ENCODE assay signal across 18 mouse cellular contexts in the genomic region with DNA sequence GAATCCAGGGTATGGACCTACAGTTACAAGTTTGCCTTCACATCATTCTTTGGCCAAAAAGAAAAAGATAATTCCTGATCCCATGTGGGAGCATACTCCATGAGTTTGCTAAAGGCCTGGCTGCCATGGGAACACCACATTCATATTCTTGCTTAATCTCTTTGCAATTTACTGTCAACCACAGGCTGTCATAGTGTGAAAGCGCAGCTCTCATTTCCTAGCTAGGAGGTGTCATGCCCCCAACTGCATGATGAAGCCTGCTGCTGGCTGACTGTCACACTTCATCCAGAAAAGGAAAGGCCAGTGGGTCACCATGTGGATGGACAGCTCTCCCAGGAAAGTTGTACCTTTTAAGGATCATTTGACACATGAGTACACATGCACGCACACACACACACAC. TPM values are rescaled to one million over a fixed set of nuclear protein-coding genes. Genes with fewer than 3 reads are reported as not detected.
DNase-seq lines count a peak whose midpoint lies in the region; ATAC-seq and TF ChIP-seq lines count a peak whose summit lies in the region.
"Had no signal": no experiment of that assay in that cellular context is flagged by ENCODE, and none has a peak within 500 bp of the region (broad histone marks: within the 10 kb centered on the region; RNA-seq: fewer than 3 reads in every experiment).

No protein-coding gene starts in this region.

- WGBS in heart, embryonic 16.5 days = 64% methylated on average over 2 of the region's 2 CpGs
- 85% methylated on average over 2 of the region's 2 CpGs for WGBS in midbrain, embryonic 11.5 days
- WGBS in midbrain, embryonic 14.5 days = 84% methylated on average over 2 of the region's 2 CpGs
- WGBS in hindbrain, embryonic 12.5 days = 71% methylated on average over 2 of the region's 2 CpGs

- H3K9me3 ChIP-seq in heart, embryonic 16.5 days (replicated peaks; ENCODE audit: control insufficient read depth, low read length) = no peaks in the 10 kb centered on the region
- no peaks in the 10 kb centered on the region for H3K9me3 ChIP-seq in midbrain, embryonic 11.5 days (ENCODE audit: control insufficient read depth, low read length)
- no peaks in the 10 kb centered on the region for H3K9me3 ChIP-seq in midbrain, embryonic 14.5 days (ENCODE audit: control insufficient read depth, low read length)
- H3K9me3 ChIP-seq in hindbrain, embryonic 12.5 days (replicated peaks) = no peaks in the 10 kb centered on the region
- H3K9me3 ChIP-seq: embryonic facial prominence, embryonic 12.5 days; neural tube, embryonic 12.5 days had no signal

- peak overlapping the region; percentile 56; the same call in 1 of the 2 replicates for H3K27ac ChIP-seq in gastrocnemius, adult 2 months
- H3K27ac ChIP-seq in heart, embryonic 16.5 days (ENCODE audit: low read length) = peak overlapping the region; percentile 86
- no peak overlapping the region for H3K27ac ChIP-seq in midbrain, embryonic 11.5 days (ENCODE audit: low read depth, low read length)
- no peak overlapping the region for H3K27ac ChIP-seq in midbrain, embryonic 14.5 days (replicated peaks; ENCODE audit: low read depth, low read length)
- H3K27ac ChIP-seq in hindbrain, embryonic 12.5 days = no peak overlapping the region
- H3K27ac ChIP-seq: embryonic facial prominence, embryonic 12.5 days; hindbrain, embryonic 14.5 days; kidney, postnatal 0 days; neural tube, embryonic 12.5 days had no signal

- H3K27me3 ChIP-seq in heart, embryonic 16.5 days (ENCODE audit: control insufficient read depth, insufficient read depth, low read length) = no peaks in the 10 kb centered on the region
- H3K27me3 ChIP-seq in midbrain, embryonic 11.5 days (ENCODE audit: control insufficient read depth, insufficient read depth, low read length) = no peaks in the 10 kb centered on the region
- no peaks in the 10 kb centered on the region for H3K27me3 ChIP-seq in midbrain, embryonic 14.5 days (ENCODE audit: control insufficient read depth, insufficient read depth, low read length)
- no peaks in the 10 kb centered on the region for H3K27me3 ChIP-seq in hindbrain, embryonic 12.5 days
- H3K27me3 ChIP-seq: embryonic facial prominence, embryonic 12.5 days; neural tube, embryonic 12.5 days had no signal

- intact Hi-C loops in gastrocnemius, adult 2 months (cut with DNase I) = no loop called here
- intact Hi-C loops in gastrocnemius, postnatal 36 days (cut with DNase I) = no loop called here
- intact Hi-C loops in heart, postnatal 25 days (cut with DNase I) = no loop called here

- no peaks in the 10 kb centered on the region for H3K36me3 ChIP-seq in heart, embryonic 16.5 days (ENCODE audit: control insufficient read depth, insufficient read depth)
- H3K36me3 ChIP-seq in midbrain, embryonic 11.5 days (ENCODE audit: control insufficient read depth, insufficient read depth, low read length) = no peaks in the 10 kb centered on the region
- no peaks in the 10 kb centered on the region for H3K36me3 ChIP-seq in midbrain, embryonic 14.5 days (ENCODE audit: control insufficient read depth, insufficient read depth, low read length)
- H3K36me3 ChIP-seq in hindbrain, embryonic 12.5 days = no peaks in the 10 kb centered on the region
- H3K36me3 ChIP-seq: embryonic facial prominence, embryonic 12.5 days; neural tube, embryonic 12.5 days had no signal

- H3K4me3 ChIP-seq in gastrocnemius, adult 2 months = no peak overlapping the region
- no peak overlapping the region for H3K4me3 ChIP-seq in heart, embryonic 16.5 days (ENCODE audit: low read length)
- no peak overlapping the region for H3K4me3 ChIP-seq in midbrain, embryonic 11.5 days (ENCODE audit: low read depth, low read length)
- H3K4me3 ChIP-seq in midbrain, embryonic 14.5 days (replicated peaks; ENCODE audit: low read depth, low read length) = no peak overlapping the region
- no peak overlapping the region for H3K4me3 ChIP-seq in hindbrain, embryonic 12.5 days
- H3K4me3 ChIP-seq: embryonic facial prominence, embryonic 12.5 days; neural tube, embryonic 12.5 days had no signal

- no peak for TF ChIP-seq CTCF in gastrocnemius, adult 2 months (IDR thresholded peaks at IDR 0.05)

- peaks cover 38% of the 10 kb centered on the region for H3K4me1 ChIP-seq in heart, embryonic 16.5 days (ENCODE audit: control insufficient read depth, insufficient read depth, low read length)
- H3K4me1 ChIP-seq in midbrain, embryonic 11.5 days (ENCODE audit: control insufficient read depth, insufficient read depth, low read length) = no peaks in the 10 kb centered on the region
- H3K4me1 ChIP-seq in midbrain, embryonic 14.5 days (ENCODE audit: control insufficient read depth, insufficient read depth, low read length) = no peaks in the 10 kb centered on the region
- H3K4me1 ChIP-seq in hindbrain, embryonic 12.5 days = no peaks in the 10 kb centered on the region
- H3K4me1 ChIP-seq: embryonic facial prominence, embryonic 12.5 days; neural tube, embryonic 12.5 days had no signal

- DNase-seq in gastrocnemius, adult 2 months = no peak
- DNase-seq in gastrocnemius, postnatal 36 days = no peak
- DNase-seq in heart, postnatal 25 days (ENCODE audit: low spot score) = no peak
- DNase-seq in midbrain, embryonic 11.5 days (ENCODE audit: low spot score, missing footprints) = peak; percentile 19
- DNase-seq in midbrain, embryonic 14.5 days = no peak
- peak; percentile 52 for DNase-seq in lung, postnatal 10 days
- DNase-seq: adrenal gland, postnatal 10 days; cerebellum, adult 9-10 months; gastrocnemius, postnatal 25 days; right cerebral cortex, postnatal 14 days; thymus, postnatal 14 days had no signal

- ATAC-seq in heart, embryonic 16.5 days (replicated peaks; ENCODE audit: extremely low read depth, insufficient read depth, low FRiP score) = no peak
- ATAC-seq in midbrain, embryonic 11.5 days (ENCODE audit: low FRiP score) = no peak
- no peak for ATAC-seq in midbrain, embryonic 14.5 days (ENCODE audit: low FRiP score, low TSS enrichment)
- ATAC-seq in hindbrain, embryonic 12.5 days (ENCODE audit: low FRiP score) = no peak
- ATAC-seq: intestine, embryonic 16.5 days had no signal

- no peak overlapping the region for H3K4me2 ChIP-seq in heart, embryonic 16.5 days (ENCODE audit: low read depth, low read length)
- H3K4me2 ChIP-seq in midbrain, embryonic 11.5 days = no peak overlapping the region
- H3K4me2 ChIP-seq in midbrain, embryonic 14.5 days (ENCODE audit: low read length) = no peak overlapping the region
- no peak overlapping the region for H3K4me2 ChIP-seq in hindbrain, embryonic 12.5 days (replicated peaks)
- H3K4me2 ChIP-seq: embryonic facial prominence, embryonic 12.5 days; hindbrain, embryonic 14.5 days; neural tube, embryonic 12.5 days had no signal

- 0 out of 2 replicates have a peak overlapping the region, but pooled peaks have one; percentile 17 for H3K9ac ChIP-seq in heart, embryonic 16.5 days (ENCODE audit: low read length)
- H3K9ac ChIP-seq in midbrain, embryonic 11.5 days (ENCODE audit: low read length) = no peak overlapping the region
- H3K9ac ChIP-seq in midbrain, embryonic 14.5 days (replicated peaks; ENCODE audit: low read length) = no peak overlapping the region
- H3K9ac ChIP-seq in hindbrain, embryonic 12.5 days = no peak overlapping the region
- H3K9ac ChIP-seq: embryonic facial prominence, embryonic 12.5 days; hindbrain, embryonic 14.5 days; neural tube, embryonic 12.5 days had no signal

RNA-seq across cellular contexts. Expression of a gene that starts 53.9 kb away (rescaled TPM):
- total RNA-seq in gastrocnemius, adult 2 months (2021) = 10 to 100 TPM; 22.0 to 26.8 TPM
- total RNA-seq in gastrocnemius, postnatal 36 days (2021) = 10 to 100 TPM; 20.3 to 23.3 TPM
- polyA plus RNA-seq in heart, embryonic 16.5 days (2015; fragmentation: Nextera tagmentation; extraction: Ambion mirVana) = 73.3 and 79.4 TPM in 2 replicates
- total RNA-seq in heart, postnatal 25 days (2021) = 10 to 100 TPM; 40.0 to 44.6 TPM
- 117 and 140 TPM in 2 replicates for polyA plus RNA-seq in midbrain, embryonic 11.5 days (2014; fragmentation: Nextera tagmentation; extraction: Ambion mirVana)
- 72.8 and 104 TPM in 2 replicates for polyA plus RNA-seq in midbrain, embryonic 14.5 days (2014; fragmentation: Nextera tagmentation; extraction: Ambion mirVana)
- 104 and 109 TPM in 2 replicates for polyA plus RNA-seq in hindbrain, embryonic 12.5 days (2016; fragmentation: Nextera tagmentation; extraction: Ambion mirVana)

Comparison
In these comparisons a context has a peak if more than half of its experiments do, and no peak if none do; other contexts are left out.
1. DNase-seq: peak in midbrain, embryonic 11.5 days (single experiment) and lung, postnatal 10 days (single experiment); none in gastrocnemius, adult 2 months (single experiment), gastrocnemius, postnatal 36 days (0 of 2), heart, postnatal 25 days (single experiment) and midbrain, embryonic 14.5 days (single experiment).
2. H3K27ac ChIP-seq: peak in gastrocnemius, adult 2 months (single experiment) and heart, embryonic 16.5 days (single experiment); none in midbrain, embryonic 11.5 days (single experiment), midbrain, embryonic 14.5 days (single experiment) and hindbrain, embryonic 12.5 days (single experiment).